Mouse (Mus musculus): ENCODE results near the gene Commd1. TPM values are rescaled to one million over a fixed set of nuclear protein-coding genes. Genes with fewer than 3 reads are reported as not detected.

Gene Commd1
- polyA plus RNA-seq (2015; fragmentation: Nextera tagmentation; extraction: Ambion mirVana), result 153 and 167 TPM in 2 replicates

DNA sequence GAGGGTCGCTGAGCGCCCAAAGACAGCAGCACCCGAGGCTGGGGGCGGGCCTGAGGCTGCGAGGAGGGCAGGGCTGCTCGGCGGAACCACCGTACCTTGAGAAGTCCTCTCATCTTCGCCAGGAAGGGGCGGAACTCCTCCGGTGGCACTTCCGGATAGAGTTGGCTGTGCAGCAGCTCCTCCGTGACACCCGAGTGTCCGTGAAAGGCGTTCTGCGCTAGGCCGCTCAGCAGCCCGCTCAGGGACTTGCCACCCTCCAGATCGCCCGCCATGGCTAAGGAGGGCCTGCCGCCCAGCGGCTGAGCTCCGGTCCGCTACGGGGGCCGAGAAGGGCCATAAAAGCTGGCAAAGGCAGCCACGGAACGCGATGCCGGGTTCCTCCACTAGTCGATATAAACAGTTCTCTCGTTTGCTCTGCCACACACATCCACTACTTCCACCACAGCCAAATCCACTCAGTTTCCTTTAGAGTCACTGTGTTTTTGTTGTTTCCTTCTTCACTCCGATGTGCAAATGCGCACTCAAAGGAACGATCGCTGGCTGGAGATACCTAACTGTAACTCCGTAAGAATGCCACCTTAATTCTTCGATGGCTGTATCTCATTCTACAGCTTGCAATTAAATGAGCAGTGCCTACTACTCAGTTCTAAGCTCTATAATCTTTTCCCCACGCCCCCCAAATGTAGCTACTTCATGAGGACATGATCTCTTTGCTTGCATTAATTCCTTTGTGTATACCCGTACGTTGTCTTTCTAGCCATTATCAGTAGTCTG is at the start of gene Commd1, which contains the start of gene Gm28048:
Commd1 (minus strand) TSS at position 399 of the 774 bp plus-strand sequence.
Gm28048 (minus strand) TSS at position 107 of the 774 bp plus-strand sequence.
- H3K27me3 ChIP-seq, result no peaks in the 10 kb centered on the region
- H3K9me3 ChIP-seq (replicated peaks), result no peaks in the 10 kb centered on the region
- H3K4me3 ChIP-seq (replicated peaks), result peak within 1 kb of the TSS; percentile 83
- ATAC-seq (ENCODE audit: insufficient read depth), result peak; percentile 90
- H3K9ac ChIP-seq, result peak within 1 kb of the TSS; percentile 83
- 2% methylated on average over 42 of the region's 42 CpGs for WGBS (ENCODE audit: insufficient replicate concordance)
- H3K4me2 ChIP-seq, result peak within 1 kb of the TSS; percentile 83
- H3K4me1 ChIP-seq (replicated peaks), result peaks cover 39% of the 10 kb centered on the region
- peaks cover 29% of the 10 kb centered on the region for H3K36me3 ChIP-seq (replicated peaks)
- H3K27ac ChIP-seq (replicated peaks), result peak within 1 kb of the TSS; percentile 99

DNA sequence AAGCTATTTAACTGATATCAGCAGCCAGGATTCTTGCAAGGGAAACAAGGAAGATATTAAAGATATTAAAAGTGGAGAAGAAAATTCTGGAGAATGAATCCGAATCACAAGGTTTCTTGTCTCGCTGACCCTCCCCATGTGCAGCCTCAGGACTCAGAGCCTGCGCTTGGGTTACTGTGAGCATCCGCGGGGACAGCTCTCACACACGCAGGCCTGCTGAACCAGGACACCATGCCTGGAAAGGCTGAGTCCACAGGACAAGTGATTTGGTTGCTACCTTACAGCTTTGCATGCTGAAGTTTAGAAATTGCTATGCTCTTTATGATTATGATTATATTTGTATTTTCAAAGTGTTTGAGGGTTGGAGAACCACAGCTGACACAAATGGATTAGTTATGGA is 47.2 kb upstream of the Commd1 start:
- Histone ChIP-seq H3K9me3 (replicated peaks) (no peaks in the 10 kb centered on the region), H3K27me3 (no peaks in the 10 kb centered on the region), H3K4me2 (no peak overlapping the region), H3K36me3 (replicated peaks) (no peaks in the 10 kb centered on the region), H3K27ac (replicated peaks) (no peak overlapping the region), H3K4me3 (replicated peaks) (no peak overlapping the region), H3K4me1 (replicated peaks) (no peaks in the 10 kb centered on the region), H3K9ac (no peak overlapping the region)
- WGBS (ENCODE audit: insufficient replicate concordance), result 65% methylated on average over 6 of the region's 6 CpGs
- no peak for ATAC-seq (ENCODE audit: insufficient read depth)

DNA sequence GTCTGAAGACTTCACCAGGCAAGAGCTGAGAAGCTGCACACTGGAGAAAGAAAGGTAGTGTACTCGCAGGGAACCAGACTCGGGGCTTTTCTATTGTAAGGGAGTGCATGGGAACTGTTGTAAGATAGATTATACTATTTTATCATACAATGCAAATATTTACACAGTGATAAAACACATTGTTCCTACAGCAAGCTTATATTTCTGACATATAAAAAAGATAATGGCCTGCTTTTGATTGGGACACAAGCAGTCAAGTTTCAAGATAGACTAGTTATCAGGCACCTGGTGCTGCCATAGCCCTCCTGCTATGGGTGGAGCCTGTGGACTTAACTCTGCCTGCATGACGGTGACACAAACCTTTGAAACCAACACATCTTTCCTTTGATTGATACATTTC is 46.8 kb upstream of the Commd1 start:
- Histone ChIP-seq H3K27ac (replicated peaks) (no peak overlapping the region), H3K4me3 (replicated peaks) (no peak overlapping the region), H3K27me3 (no peaks in the 10 kb centered on the region), H3K36me3 (replicated peaks) (no peaks in the 10 kb centered on the region), H3K4me2 (no peak overlapping the region), H3K9ac (no peak overlapping the region), H3K9me3 (replicated peaks) (no peaks in the 10 kb centered on the region), H3K4me1 (replicated peaks) (no peaks in the 10 kb centered on the region)
- WGBS (ENCODE audit: insufficient replicate concordance), result 15% methylated on average over 3 of the region's 3 CpGs
- no peak for ATAC-seq (ENCODE audit: insufficient read depth)

DNA sequence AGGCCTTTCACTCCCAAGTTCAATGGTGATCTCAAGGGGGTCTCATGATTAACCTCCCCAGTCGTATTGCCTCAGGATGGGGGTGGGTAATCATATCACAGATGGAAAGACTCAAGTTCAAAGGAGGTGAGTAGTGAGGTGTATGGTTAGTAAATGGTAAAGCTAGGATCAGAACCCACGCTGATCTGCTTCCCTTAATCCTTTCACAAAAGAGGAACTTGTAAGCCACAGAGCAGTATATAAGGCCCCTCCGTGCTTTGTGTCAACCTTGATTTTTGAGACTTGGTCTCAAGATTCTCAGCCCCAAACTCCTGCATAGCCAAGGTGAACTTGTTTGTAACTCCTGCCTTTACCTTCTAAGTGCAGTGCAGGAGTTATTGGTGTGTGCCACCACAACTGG is 42.0 kb upstream of the Commd1 start:
- H3K36me3 ChIP-seq (replicated peaks), result no peaks in the 10 kb centered on the region

DNA sequence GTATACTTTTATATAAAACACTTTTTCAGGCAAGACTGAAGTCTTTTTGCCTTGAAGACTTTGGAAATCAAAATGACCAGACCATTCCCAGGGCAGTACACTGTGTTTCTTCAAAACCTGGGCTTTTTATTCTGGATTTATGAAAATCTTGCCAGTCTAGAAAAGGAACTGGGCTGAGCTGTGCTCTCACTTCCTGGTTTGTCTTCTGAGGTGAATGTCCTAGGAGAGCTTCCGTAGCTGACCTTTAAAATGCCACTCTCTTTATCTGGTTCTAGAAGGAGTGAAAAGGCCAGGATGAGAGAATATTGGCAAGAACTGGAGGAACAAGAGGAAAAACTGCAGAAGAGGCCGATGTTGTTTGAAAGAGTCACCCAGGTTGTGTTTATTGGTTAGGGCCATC is 41.0 kb upstream of the Commd1 start:
- H3K9ac ChIP-seq, result no peak overlapping the region
- no peak overlapping the region for H3K27ac ChIP-seq (replicated peaks)
- no peak overlapping the region for H3K4me3 ChIP-seq (replicated peaks)
- no peak for ATAC-seq (ENCODE audit: insufficient read depth)
- H3K4me2 ChIP-seq, result no peak overlapping the region
- 88% methylated on average over 2 of the region's 2 CpGs for WGBS (ENCODE audit: insufficient replicate concordance)
- no peaks in the 10 kb centered on the region for H3K27me3 ChIP-seq
- H3K9me3 ChIP-seq (replicated peaks), result no peaks in the 10 kb centered on the region
- H3K4me1 ChIP-seq (replicated peaks), result no peaks in the 10 kb centered on the region
- H3K36me3 ChIP-seq (replicated peaks), result no peaks in the 10 kb centered on the region

More for the DNA sequence above, 42.0 kb upstream of the Commd1 start:
- 26% methylated on average over 3 of the region's 3 CpGs for WGBS (ENCODE audit: insufficient replicate concordance)
- no peak overlapping the region for H3K9ac ChIP-seq
- no peaks in the 10 kb centered on the region for H3K9me3 ChIP-seq (replicated peaks)
- H3K4me1 ChIP-seq (replicated peaks), result no peaks in the 10 kb centered on the region
- H3K27me3 ChIP-seq, result no peaks in the 10 kb centered on the region
- no peak for ATAC-seq (ENCODE audit: insufficient read depth)
- no peak overlapping the region for H3K27ac ChIP-seq (replicated peaks)
- H3K4me2 ChIP-seq, result no peak overlapping the region
- H3K4me3 ChIP-seq (replicated peaks), result no peak overlapping the region

DNA sequence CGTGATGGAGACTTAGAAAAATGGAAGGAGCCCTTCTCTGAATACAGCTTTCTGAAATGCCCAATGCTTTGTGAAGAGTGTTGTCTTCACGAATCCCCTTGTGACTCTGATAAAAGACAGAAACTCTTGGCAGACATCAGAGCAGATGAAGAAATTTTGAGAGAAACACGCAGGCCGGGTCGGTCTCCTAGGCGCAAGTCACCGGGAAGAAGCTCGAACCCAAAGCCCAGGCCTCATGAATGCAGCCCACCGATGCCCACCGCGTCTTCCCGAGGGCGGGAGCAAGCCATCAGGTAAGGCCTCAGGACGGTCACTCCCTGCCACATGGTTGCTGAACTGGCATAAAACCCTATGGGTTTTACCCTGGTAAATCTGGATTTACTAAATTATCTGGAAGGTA is 38.7 kb upstream of the Commd1 start:
- Histone ChIP-seq H3K4me3 (replicated peaks) (no peak overlapping the region), H3K27ac (replicated peaks) (no peak overlapping the region)

DNA sequence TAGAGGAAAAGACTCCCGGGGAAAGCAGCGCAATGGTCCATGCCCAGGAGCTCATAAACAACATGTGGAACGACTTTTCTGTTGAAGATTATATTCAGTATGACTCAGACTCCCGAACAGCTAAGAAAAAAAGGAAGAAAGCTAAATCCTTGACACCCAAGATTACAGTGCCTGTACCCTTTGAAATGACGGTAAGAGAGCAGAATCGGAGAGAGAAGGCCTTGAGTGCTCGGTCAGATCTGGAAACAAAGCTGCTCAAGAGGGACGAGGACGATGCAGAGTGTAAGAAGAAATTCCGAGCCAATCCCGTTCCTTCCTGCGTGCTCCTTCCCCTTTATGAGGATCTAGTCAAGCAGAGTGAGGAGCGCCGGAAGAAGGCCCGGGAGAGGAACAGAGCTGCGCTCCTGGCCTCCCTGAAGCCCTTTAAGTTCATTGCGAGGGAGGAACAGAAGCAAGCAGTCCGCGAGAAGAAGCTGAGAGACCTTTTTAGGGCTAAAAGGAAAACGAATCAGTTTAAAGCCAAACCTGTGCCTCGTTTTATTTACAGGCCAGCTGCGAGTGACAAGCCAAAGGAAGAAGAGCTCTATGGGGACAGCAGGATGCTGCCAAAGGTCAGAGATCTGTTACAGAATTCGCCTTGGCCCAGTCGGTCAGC is 38.1 kb upstream of the Commd1 start:
- no peak overlapping the region for H3K9ac ChIP-seq
- H3K27me3 ChIP-seq, result no peaks in the 10 kb centered on the region
- H3K9me3 ChIP-seq (replicated peaks), result no peaks in the 10 kb centered on the region
- H3K4me2 ChIP-seq, result no peak overlapping the region
- ATAC-seq (ENCODE audit: insufficient read depth), result no peak
- no peaks in the 10 kb centered on the region for H3K4me1 ChIP-seq (replicated peaks)
- H3K4me3 ChIP-seq (replicated peaks), result no peak overlapping the region
- H3K27ac ChIP-seq (replicated peaks), result no peak overlapping the region
- no peaks in the 10 kb centered on the region for H3K36me3 ChIP-seq (replicated peaks)
- WGBS (ENCODE audit: insufficient replicate concordance), result 65% methylated on average over 24 of the region's 24 CpGs

More for the DNA sequence above, 38.7 kb upstream of the Commd1 start:
- WGBS (ENCODE audit: insufficient replicate concordance), result 82% methylated on average over 14 of the region's 14 CpGs
- no peaks in the 10 kb centered on the region for H3K36me3 ChIP-seq (replicated peaks)
- H3K27me3 ChIP-seq, result no peaks in the 10 kb centered on the region
- no peaks in the 10 kb centered on the region for H3K9me3 ChIP-seq (replicated peaks)
- H3K4me1 ChIP-seq (replicated peaks), result no peaks in the 10 kb centered on the region
- ATAC-seq (ENCODE audit: insufficient read depth), result no peak
- no peak overlapping the region for H3K4me2 ChIP-seq
- no peak overlapping the region for H3K9ac ChIP-seq

DNA sequence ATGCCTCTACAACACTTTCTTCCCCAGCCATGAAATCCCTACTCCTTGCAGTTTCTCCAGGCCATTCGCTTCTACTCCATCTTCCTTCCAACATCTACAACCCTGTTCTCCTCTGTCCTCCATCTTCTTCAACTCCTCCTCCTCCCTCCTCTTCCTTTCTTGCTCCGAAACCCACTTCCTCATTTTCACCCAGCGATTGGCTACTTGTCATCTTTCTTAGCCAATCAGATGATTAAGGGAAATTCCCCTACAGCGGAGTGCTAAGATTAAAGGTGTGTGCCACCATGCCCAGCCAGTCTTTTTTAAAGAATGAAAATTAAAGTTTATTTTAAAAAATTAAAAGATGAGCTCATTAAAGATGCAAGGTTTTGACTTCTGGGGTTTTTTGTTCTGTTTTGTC is 35.8 kb upstream of the Commd1 start:
- ATAC-seq (ENCODE audit: insufficient read depth), result no peak
- no peak overlapping the region for H3K4me2 ChIP-seq

DNA sequence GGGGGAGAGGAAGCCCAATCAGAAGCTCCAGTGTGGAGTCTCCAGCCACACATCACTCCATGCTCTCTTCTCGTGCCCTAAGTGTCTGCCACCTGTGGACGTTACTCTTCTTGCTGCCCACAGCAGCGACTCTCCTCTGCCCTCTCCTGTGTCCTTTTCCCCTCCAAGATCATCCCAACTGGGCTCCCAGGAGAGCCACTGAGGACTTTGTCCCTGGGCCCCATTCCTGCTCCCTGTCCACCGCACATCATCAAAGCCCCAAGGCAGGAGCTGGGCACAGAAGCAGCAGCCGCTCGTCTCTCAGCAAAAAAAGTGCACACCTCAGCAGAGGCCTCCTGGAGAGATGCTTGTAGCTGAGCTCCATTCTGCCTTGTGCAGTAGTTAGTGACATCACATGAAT is 32.8 kb upstream of the Commd1 start:
- ATAC-seq (ENCODE audit: insufficient read depth), result no peak
- H3K27ac ChIP-seq (replicated peaks), result no peak overlapping the region
- H3K36me3 ChIP-seq (replicated peaks), result no peaks in the 10 kb centered on the region
- H3K9me3 ChIP-seq (replicated peaks), result no peaks in the 10 kb centered on the region
- no peaks in the 10 kb centered on the region for H3K4me1 ChIP-seq (replicated peaks)
- H3K4me3 ChIP-seq (replicated peaks), result no peak overlapping the region
- H3K9ac ChIP-seq, result no peak overlapping the region
- no peaks in the 10 kb centered on the region for H3K27me3 ChIP-seq
- no peak overlapping the region for H3K4me2 ChIP-seq
- WGBS (ENCODE audit: insufficient replicate concordance), result 65% methylated on average over 6 of the region's 6 CpGs

More for the DNA sequence above, 35.8 kb upstream of the Commd1 start:
- no peaks in the 10 kb centered on the region for H3K36me3 ChIP-seq (replicated peaks)
- H3K9ac ChIP-seq, result no peak overlapping the region
- H3K27ac ChIP-seq (replicated peaks), result no peak overlapping the region
- WGBS (ENCODE audit: insufficient replicate concordance), result 61% methylated on average over 4 of the region's 4 CpGs
- no peak overlapping the region for H3K4me3 ChIP-seq (replicated peaks)
- H3K4me1 ChIP-seq (replicated peaks), result no peaks in the 10 kb centered on the region
- H3K27me3 ChIP-seq, result no peaks in the 10 kb centered on the region
- H3K9me3 ChIP-seq (replicated peaks), result no peaks in the 10 kb centered on the region

DNA sequence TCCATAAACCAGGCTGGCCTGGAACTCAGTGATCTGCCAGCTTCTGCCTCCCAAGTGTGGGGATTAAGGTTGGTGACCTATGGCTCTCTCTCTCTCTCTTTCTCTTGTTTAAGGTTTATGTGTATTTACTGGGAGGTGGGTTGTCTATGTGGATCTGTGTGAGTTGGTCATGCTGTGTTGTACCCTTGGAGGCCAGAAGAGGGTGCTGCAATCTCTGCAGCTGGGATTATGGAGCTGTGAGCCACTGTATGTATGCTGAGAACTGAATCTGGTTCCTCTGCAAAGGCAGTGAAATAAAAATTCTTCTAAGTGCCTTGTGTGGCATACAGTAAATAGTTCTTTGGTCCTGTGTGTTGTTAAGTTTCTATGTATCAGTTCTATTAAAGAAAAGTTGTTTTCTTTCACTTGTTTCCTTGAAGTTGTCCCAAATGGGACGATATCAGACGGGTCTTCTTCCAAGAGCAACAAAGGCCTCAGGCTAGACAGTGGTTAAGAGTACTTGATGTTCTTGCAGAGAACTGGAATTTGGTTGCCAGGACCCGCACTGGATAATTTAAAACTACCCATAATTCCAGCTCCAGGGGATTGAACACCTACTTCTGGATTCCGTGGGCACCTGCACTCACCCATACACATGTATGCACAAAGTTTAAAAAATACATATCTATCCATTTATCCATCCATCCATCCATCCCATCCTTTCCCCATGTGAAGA is 31.6 kb upstream of the Commd1 start:
- no peaks in the 10 kb centered on the region for H3K27me3 ChIP-seq
- peaks cover 8% of the 10 kb centered on the region; the same call in 1 of the 2 replicates for H3K4me1 ChIP-seq (replicated peaks)
- ATAC-seq (ENCODE audit: insufficient read depth), result no peak
- WGBS (ENCODE audit: insufficient replicate concordance), result 78% methylated on average over 4 of the region's 4 CpGs
- H3K9me3 ChIP-seq (replicated peaks), result no peaks in the 10 kb centered on the region
- no peak overlapping the region for H3K4me3 ChIP-seq (replicated peaks)
- H3K9ac ChIP-seq, result no peak overlapping the region
- no peaks in the 10 kb centered on the region for H3K36me3 ChIP-seq (replicated peaks)
- no peak overlapping the region for H3K4me2 ChIP-seq
- H3K27ac ChIP-seq (replicated peaks), result no peak overlapping the region

DNA sequence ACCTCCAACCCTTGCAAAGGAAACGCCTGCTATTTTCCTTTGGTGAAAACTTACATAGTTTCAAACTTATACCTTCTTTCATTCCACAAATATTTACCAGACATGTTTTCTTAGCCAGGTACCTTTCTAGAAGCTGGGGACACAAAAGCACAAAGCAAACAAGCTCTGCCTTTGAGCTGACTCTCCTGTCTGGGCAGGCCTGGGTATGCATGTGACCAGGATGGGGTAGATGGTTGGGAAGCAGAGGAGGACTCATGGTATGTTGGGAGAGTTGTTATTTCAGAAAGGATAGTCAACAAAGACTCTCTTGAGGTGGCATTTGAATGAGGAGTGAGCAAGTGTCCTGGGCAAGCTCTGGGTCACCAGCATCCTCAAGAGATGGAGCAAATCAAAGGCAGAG is 30.9 kb upstream of the Commd1 start:
- Histone ChIP-seq H3K9me3 (replicated peaks) (no peaks in the 10 kb centered on the region), H3K27ac (replicated peaks) (no peak overlapping the region), H3K4me2 (no peak overlapping the region), H3K4me3 (replicated peaks) (no peak overlapping the region), H3K36me3 (replicated peaks) (no peaks in the 10 kb centered on the region), H3K27me3 (no peaks in the 10 kb centered on the region), H3K4me1 (replicated peaks) (peaks cover 12% of the 10 kb centered on the region; the same call in 1 of the 2 replicates), H3K9ac (no peak overlapping the region)
- no peak for ATAC-seq (ENCODE audit: insufficient read depth)
- 55% methylated on average over 1 of the region's 1 CpGs for WGBS (ENCODE audit: insufficient replicate concordance)
